Mouse (Mus musculus) intestine, embryonic 15.5 days (tissue): Measurements from ENCODE around the gene Ramp2. TPM values are rescaled to one million over a fixed set of nuclear protein-coding genes. Genes with fewer than 3 reads are reported as not detected.

Experiments
- ATAC-seq: fragments of 200-750 bp; cut with Nextera tagmentation; 2 replicates; pipeline ENCODE4 v1.8.0; 2017; ENCODE audit warnings: moderate TSS enrichment, moderate library complexity
- H3K27ac ChIP-seq: fragments of 300-500 bp; sonication (generic); 2 replicates; pipeline ENCODE4 v1.5.1; 2015; ENCODE audit warnings: mild to moderate bottlenecking, inconsistent platforms
- H3K27me3 ChIP-seq: fragments of 300-500 bp; sonication (generic); replicated peaks from 2 replicates; pipeline ENCODE4 v1.6.1; 2015; ENCODE audit warnings: inconsistent platforms
- H3K36me3 ChIP-seq: fragments of 300-500 bp; sonication (generic); 2 replicates; pipeline ENCODE4 v1.6.1; 2015; ENCODE audit warnings: inconsistent platforms
- H3K4me1 ChIP-seq: fragments of 300-500 bp; sonication (generic); replicated peaks from 2 replicates; pipeline ENCODE4 v1.6.1; 2015; ENCODE audit warnings: inconsistent platforms
- H3K4me2 ChIP-seq: fragments of 300-500 bp; sonication (generic); replicated peaks from 2 replicates; pipeline ENCODE4 v1.6.1; 2015; ENCODE audit warnings: mild to moderate bottlenecking, inconsistent platforms
- H3K4me3 ChIP-seq: fragments of 300-500 bp; sonication (generic); replicated peaks from 2 replicates; pipeline ENCODE4 v1.5.1; 2015; ENCODE audit warnings: inconsistent platforms
- H3K9ac ChIP-seq: fragments of 300-500 bp; sonication (generic); 2 replicates; pipeline ENCODE4 v1.6.1; 2015; ENCODE audit warnings: inconsistent platforms
- H3K9me3 ChIP-seq: fragments of 300-500 bp; sonication (generic); 2 replicates; pipeline ENCODE4 v1.6.1; 2016; ENCODE audit warnings: inconsistent platforms
- WGBS: fragments of 180-500 bp; shearing (Covaris S2); methylation state at CpG from one replicate; pipeline ENCODE4 v1.1.7; 2015; 5-methylcytosine and 5-hydroxymethylcytosine counted together
- polyA plus RNA-seq: library from polyadenylated mRNA; unstranded; fragments of >200 nt; fragmentation: Nextera tagmentation; extraction: Ambion mirVana; gene quantifications from 2 replicates; pipeline ENCODE4 v1.2.1, GENCODE M21; 2015

Gene Ramp2
- 98.5 and 114 TPM in 2 replicates for polyA plus RNA-seq

DNA sequence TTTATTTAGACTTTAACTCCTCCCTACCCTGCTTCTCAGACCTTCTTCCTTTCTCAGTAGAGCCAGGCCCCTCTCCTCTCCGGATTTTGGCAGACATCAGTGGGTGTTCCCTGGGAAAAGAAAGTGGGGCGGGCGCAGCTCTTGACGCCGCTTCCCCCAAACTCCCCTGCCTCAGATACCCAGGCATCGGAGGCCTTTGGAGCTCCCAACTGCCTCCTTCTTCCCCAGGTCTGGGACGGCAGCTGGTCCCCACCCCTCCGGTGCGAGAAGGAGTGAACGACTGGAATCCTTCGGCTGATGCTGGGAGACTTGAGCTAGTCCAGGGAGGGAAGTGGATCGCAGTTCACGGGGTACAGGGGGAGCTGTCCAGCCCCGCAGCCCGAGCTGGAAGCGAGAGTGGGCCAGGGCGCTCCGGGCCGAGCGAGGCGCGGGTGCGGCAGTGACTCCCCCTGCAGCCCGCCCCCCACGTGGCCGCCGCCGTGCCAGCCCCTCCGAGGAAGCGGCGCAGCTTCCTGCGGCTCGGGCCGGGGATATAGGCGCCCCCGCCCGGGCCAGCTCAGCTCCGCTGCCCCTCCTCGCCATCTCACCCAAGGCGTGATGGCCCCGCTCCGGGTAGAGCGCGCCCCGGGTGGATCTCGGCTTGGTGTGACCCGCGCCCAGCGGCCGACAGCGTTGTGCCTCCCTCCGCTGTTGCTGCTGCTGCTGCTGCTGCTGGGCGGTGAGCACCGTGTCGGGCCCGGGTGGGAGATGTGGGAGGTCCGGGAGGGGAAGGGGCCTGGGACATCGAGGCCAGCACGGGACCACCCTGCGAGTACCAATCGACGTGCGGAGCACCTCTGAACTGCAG lies at the start of gene Ramp2:
Gene Ramp2 (plus strand): TSS at position 174 of the 847 bp plus-strand sequence.
- peak within 1 kb of the TSS; percentile 56 for H3K4me3 ChIP-seq
- peak within 1 kb of the TSS; percentile 87 for H3K4me2 ChIP-seq
- peak; percentile 75 for ATAC-seq
- WGBS = under 1% methylated on average over 58 of the region's 63 CpGs
- no peaks in the 10 kb centered on the region for H3K27me3 ChIP-seq
- no peaks in the 10 kb centered on the region for H3K9me3 ChIP-seq
- H3K36me3 ChIP-seq = no peaks in the 10 kb centered on the region
- peaks cover 15% of the 10 kb centered on the region for H3K4me1 ChIP-seq
- peak within 1 kb of the TSS; percentile 67 for H3K9ac ChIP-seq
- peak within 1 kb of the TSS; percentile 89 for H3K27ac ChIP-seq

DNA sequence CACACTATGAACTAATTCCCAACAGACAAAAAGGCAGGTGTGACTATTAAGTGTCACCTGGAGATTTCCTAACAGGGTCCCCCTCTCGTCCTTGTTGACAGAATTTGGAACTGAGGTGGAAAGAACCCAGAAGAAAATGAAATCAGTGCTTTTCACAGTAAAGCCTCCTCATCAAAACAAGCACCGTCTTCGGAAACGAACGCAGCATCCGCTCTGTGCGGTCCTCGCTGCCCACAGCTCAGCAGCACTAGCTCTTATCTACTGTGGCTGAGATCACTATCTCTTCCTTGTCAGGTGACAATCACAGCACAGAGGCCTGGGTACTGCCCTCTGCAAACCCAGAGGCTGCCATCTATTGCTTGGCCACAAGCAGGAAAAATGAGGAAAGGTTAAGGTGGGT lies 49.7 kb upstream of the Ramp2 start:
- no peaks in the 10 kb centered on the region for H3K9me3 ChIP-seq
- no peak overlapping the region for H3K4me3 ChIP-seq
- no peak overlapping the region for H3K9ac ChIP-seq
- H3K4me1 ChIP-seq = 0 out of 2 replicates have a peak, but pooled peaks cover 4% of the 10 kb centered on the region
- H3K27me3 ChIP-seq = no peaks in the 10 kb centered on the region
- ATAC-seq = no peak
- no peak overlapping the region for H3K27ac ChIP-seq
- 88% methylated on average over 8 of the region's 8 CpGs for WGBS
- no peak overlapping the region for H3K4me2 ChIP-seq
- peaks cover 35% of the 10 kb centered on the region for H3K36me3 ChIP-seq

DNA sequence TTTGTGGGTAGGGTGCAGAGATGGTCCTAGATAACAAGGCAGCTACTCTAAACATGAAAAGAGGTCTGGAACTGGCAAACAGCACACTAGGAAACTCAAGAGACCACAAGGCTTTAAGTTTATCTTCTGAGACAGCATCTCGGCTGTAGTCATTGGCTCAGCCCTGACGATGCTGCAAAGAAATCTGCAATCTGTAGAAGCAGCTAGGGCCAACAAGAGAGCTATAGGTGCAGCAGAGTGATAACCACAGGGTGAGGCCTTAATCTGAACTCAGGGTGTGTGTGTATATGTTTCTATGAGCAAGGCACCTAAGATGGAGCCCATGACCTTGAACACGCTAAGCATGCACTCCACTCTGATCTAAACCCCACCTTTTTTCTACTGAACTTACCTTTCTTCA lies 46.3 kb upstream of the Ramp2 start:
- H3K4me1 ChIP-seq = no peaks in the 10 kb centered on the region
- no peak overlapping the region for H3K4me3 ChIP-seq
- ATAC-seq = no peak
- no peaks in the 10 kb centered on the region for H3K9me3 ChIP-seq
- H3K27me3 ChIP-seq = no peaks in the 10 kb centered on the region
- WGBS = 79% methylated on average over 3 of the region's 3 CpGs
- peaks cover 39% of the 10 kb centered on the region for H3K36me3 ChIP-seq
- H3K4me2 ChIP-seq = no peak overlapping the region
- no peak overlapping the region for H3K27ac ChIP-seq
- no peak overlapping the region for H3K9ac ChIP-seq

DNA sequence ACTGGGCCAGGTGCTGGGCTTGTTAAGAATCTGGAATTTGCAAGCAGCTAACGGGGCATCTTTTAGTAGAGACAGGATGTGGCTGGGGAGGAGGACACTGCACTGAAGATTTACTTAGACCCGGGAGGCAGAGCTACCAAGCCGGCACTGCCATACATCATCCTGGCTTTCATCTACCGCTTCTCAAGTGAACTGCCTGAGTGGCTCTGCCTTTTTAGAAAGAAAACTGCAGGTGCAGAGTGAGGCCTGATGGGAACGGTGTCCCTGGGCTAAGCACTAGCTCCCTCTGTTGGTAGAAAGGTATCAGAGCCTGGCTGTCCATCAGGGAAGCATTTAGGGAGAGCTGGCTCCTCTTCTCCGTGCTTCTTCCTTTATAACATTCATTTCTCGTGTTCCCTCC lies 44.8 kb upstream of the Ramp2 start:
- ATAC-seq = no peak
- 17% methylated on average over 7 of the region's 7 CpGs for WGBS
- no peak overlapping the region for H3K9ac ChIP-seq
- no peak overlapping the region for H3K4me3 ChIP-seq
- H3K36me3 ChIP-seq = peaks cover 45% of the 10 kb centered on the region
- no peak overlapping the region for H3K27ac ChIP-seq
- H3K9me3 ChIP-seq = no peaks in the 10 kb centered on the region
- H3K4me2 ChIP-seq = no peak overlapping the region
- no peaks in the 10 kb centered on the region for H3K4me1 ChIP-seq
- H3K27me3 ChIP-seq = no peaks in the 10 kb centered on the region

DNA sequence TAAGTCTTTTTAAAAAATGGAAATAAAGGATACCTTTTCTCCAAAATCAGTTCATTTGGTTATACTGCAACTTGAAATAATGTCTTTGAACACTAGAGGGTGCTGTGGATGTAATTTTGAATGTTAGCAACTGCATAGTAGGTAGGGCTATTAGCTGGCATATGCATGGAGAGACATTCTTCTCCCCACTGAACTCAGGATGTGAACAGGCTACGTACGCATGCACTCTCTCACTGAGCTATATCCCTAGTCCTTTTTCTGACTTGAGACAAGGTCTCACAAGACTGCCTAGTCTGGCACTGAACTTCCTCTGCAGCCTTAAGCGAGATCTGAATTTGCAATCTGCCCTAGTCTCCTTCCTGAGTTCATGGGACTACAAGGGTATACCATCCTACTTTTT lies 33.9 kb upstream of the Ramp2 start:
- Histone ChIP-seq H3K4me2 (no peak overlapping the region), H3K4me1 (no peaks in the 10 kb centered on the region), H3K4me3 (no peak overlapping the region), H3K9me3 (no peaks in the 10 kb centered on the region), H3K27me3 (no peaks in the 10 kb centered on the region), H3K9ac (no peak overlapping the region), H3K36me3 (peaks cover 22% of the 10 kb centered on the region), H3K27ac (no peak overlapping the region)
- ATAC-seq = peak; percentile 71
- 30% methylated on average over 3 of the region's 3 CpGs for WGBS

DNA sequence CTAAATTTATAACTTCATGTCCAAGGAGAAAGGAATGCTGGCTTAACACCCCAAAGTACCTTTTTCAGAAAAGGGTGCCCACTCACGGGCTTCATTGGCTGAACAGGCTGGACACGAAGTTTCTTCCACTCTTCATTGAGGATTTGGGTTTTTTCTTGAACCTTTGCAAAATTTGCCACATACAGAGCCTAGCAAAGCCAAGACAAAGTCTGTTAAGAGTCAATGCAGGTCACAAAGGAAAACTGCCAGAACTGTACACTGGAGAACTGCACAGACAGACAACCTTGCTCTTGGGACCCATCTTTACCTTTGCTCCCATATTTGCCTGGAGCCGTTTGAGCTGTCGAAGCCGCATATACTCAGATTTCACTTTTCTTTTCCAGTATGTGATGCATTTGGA lies 28.9 kb upstream of the Ramp2 start:
- no peak overlapping the region for H3K9ac ChIP-seq
- WGBS = 92% methylated on average over 5 of the region's 5 CpGs
- H3K4me2 ChIP-seq = no peak overlapping the region
- no peak overlapping the region for H3K27ac ChIP-seq
- H3K36me3 ChIP-seq = peaks cover 12% of the 10 kb centered on the region; the same call in 1 of the 2 replicates
- H3K4me3 ChIP-seq = no peak overlapping the region
- H3K9me3 ChIP-seq = no peaks in the 10 kb centered on the region
- no peak for ATAC-seq
- H3K4me1 ChIP-seq = 0 out of 2 replicates have a peak, but pooled peaks cover 5% of the 10 kb centered on the region
- no peaks in the 10 kb centered on the region for H3K27me3 ChIP-seq

DNA sequence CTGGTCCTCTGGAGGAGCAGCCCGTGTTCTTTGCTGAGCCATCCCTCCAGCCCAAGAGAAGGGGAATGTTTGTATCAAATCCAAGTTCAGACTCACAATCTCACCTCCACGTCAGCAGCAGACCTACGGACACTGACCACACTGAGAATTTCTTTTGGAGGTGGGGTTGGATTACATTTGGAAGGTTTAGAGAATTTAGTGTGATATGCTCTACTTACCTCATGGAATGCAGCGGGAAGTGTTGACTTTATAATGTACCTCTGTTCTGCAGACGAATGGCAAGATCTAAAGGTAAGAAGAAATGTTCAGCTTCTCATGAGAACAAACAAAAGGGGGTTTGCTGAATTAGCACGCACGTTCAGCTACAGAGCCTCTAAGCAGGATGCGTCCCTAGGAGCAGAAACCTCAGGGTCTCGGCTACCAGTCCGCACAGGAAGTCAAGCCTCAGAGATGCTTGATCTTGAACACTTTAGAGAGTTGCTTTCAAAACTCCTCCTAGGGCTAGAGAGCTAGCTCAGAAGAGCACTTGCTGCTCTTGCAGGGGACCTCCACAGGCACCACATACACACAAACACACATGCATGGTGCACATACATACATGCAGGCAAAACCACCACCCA lies 27.3 kb upstream of the Ramp2 start:
- H3K27ac ChIP-seq = no peak overlapping the region
- H3K9me3 ChIP-seq = no peaks in the 10 kb centered on the region
- H3K9ac ChIP-seq = no peak overlapping the region
- peaks cover 7% of the 10 kb centered on the region; the same call in 1 of the 2 replicates for H3K36me3 ChIP-seq
- H3K4me1 ChIP-seq = 0 out of 2 replicates have a peak, but pooled peaks cover 5% of the 10 kb centered on the region
- WGBS = 88% methylated on average over 10 of the region's 10 CpGs
- ATAC-seq = no peak
- no peaks in the 10 kb centered on the region for H3K27me3 ChIP-seq
- H3K4me2 ChIP-seq = no peak overlapping the region
- no peak overlapping the region for H3K4me3 ChIP-seq

DNA sequence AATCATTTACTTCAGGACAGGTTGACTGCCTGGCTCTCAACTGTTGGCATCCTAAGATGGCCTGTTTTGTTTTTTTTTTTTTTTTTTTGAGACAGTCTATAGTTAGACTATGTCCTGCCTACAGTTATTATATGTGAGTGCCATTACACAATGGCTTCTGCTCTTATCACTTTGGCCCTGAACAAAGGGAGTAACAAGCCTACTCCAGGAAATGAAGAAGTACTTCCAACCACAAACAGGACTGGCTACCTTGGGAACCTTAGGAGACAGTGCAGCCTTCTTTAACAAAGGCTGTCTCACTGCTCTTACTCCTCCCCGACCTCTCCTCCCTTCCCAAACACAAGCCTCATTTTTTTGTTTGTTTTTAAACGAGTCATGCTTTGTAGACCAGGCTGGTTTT lies 25.0 kb upstream of the Ramp2 start:
- Histone ChIP-seq H3K27ac (peak overlapping the region; percentile 55), H3K36me3 (0 out of 2 replicates have a peak, but pooled peaks cover 4% of the 10 kb centered on the region), H3K4me3 (no peak overlapping the region), H3K9ac (no peak overlapping the region), H3K4me1 (peaks cover 16% of the 10 kb centered on the region), H3K27me3 (no peaks in the 10 kb centered on the region), H3K4me2 (no peak overlapping the region), H3K9me3 (no peaks in the 10 kb centered on the region)
- 26% methylated on average over 2 of the region's 2 CpGs for WGBS
- peak; percentile 65; the same call in 1 of the 2 replicates for ATAC-seq

DNA sequence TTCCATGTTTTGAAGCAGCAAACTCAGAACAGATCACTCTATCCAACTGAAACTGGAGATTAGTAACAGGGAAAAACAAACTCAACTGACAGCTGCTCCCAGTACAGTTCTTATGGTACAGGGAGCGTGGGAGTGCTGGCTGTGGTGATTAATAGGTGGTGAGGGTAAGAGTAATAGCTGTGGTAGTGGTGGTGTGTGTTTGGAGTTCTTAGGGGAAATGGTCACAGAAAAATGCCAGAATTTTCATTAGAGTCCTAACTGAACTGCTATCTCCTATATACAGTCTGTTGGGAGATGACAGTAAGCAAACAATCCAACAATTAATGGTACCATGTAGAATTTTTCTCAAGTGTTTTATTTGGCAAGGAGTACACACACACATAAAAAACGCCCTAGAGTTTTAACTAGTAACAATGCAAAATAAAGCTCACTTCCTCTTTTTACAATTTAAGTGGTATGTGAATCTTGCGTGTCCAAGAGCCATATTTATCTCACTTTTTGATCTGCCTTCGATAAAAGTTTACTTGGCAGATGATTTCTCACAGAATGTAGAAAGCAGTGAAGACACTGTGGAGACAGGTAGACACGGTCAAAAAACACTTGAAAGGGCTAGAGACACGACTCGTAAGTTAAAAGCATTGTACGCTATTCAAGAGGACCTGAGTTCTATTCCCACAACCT lies 24.4 kb upstream of the Ramp2 start:
- WGBS = 68% methylated on average over 8 of the region's 8 CpGs
- H3K9me3 ChIP-seq = no peaks in the 10 kb centered on the region
- H3K4me2 ChIP-seq = no peak overlapping the region
- peak overlapping the region; percentile 55; the same call in 1 of the 2 replicates for H3K27ac ChIP-seq
- H3K4me1 ChIP-seq = peaks cover 17% of the 10 kb centered on the region
- ATAC-seq = no peak
- H3K27me3 ChIP-seq = no peaks in the 10 kb centered on the region
- H3K36me3 ChIP-seq = 0 out of 2 replicates have a peak, but pooled peaks cover under 1% of the 10 kb centered on the region
- H3K9ac ChIP-seq = no peak overlapping the region
- H3K4me3 ChIP-seq = no peak overlapping the region

DNA sequence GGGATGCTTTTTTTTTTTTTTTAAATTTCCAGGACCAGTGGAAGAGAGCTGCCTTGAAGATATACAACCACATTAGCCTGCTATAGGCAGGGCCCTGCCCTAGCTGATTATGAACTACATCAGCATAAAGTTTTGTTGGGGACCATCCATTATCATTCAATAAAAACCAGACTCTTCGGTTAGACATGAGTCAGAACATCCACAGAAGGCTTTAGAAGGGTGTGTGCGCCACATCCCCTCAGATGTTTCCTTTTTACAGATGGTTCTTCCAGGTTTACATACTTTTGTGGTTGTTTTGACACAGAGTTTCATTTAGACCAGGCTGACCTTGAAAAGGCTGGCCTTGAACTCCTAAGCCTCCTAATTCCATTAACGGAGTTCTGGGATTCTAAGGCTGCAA lies 21.5 kb upstream of the Ramp2 start:
- no peaks in the 10 kb centered on the region for H3K36me3 ChIP-seq
- H3K4me1 ChIP-seq = peaks cover 19% of the 10 kb centered on the region
- no peak for ATAC-seq
- WGBS = 85% methylated on average over 3 of the region's 3 CpGs
- H3K9me3 ChIP-seq = no peaks in the 10 kb centered on the region
- no peak overlapping the region for H3K4me3 ChIP-seq
- H3K27me3 ChIP-seq = no peaks in the 10 kb centered on the region
- H3K27ac ChIP-seq = no peak overlapping the region
- H3K9ac ChIP-seq = no peak overlapping the region
- H3K4me2 ChIP-seq = no peak overlapping the region

DNA sequence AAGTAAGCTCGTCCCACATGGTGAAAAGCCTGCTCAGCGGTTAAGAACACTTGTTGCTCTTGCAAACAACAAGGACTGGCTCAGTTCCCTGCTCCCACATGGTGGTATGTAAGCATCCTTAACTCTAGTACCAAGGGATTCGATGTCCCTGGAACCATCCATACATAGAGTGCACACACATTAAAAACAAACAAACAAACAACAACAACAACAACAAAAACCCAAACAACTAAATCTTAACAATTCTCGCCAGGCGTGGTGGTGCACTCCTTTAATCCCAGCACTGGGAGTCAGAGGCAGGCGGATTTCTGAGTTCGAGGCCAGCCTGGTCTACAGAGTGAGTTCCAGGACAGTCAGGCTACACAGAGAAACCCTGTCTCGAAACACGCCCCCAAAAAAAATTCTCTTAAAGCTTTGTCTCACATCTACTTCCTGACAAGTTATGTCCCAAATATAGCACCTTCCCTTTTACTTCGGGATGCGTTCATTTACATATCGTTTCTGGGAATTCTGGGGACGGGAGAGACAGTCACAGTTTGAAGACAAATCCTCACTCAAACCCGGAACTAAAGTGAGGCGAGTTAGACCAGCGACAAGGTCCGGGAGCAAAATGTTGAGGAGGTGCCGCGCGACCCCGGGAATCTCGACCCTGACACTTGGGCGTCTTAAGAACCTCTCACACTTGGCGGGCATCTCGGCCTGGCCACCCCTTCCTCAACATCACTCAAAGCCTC lies 20.3 kb upstream of the Ramp2 start:
- H3K27me3 ChIP-seq = no peaks in the 10 kb centered on the region
- no peaks in the 10 kb centered on the region for H3K36me3 ChIP-seq
- H3K4me2 ChIP-seq = peak overlapping the region; percentile 79
- peak overlapping the region; percentile 69 for H3K4me3 ChIP-seq
- no peaks in the 10 kb centered on the region for H3K9me3 ChIP-seq
- H3K9ac ChIP-seq = peak overlapping the region; percentile 70
- peaks cover 31% of the 10 kb centered on the region for H3K4me1 ChIP-seq
- 18% methylated on average over 25 of the region's 25 CpGs for WGBS
- no peak for ATAC-seq
- peak overlapping the region; percentile 33; the same call in 1 of the 2 replicates for H3K27ac ChIP-seq
